Comparison of ENCODE assay signal across 25 mouse cellular contexts in genomic region chr3:99277973-99278580, GRCm38 (mm10). TPM values are rescaled to one million over a fixed set of nuclear protein-coding genes. Genes with fewer than 3 reads are reported as not detected.
DNase-seq lines count a peak whose midpoint lies in the region; ATAC-seq lines count a peak whose summit lies in the region.
"Had no signal": no experiment of that assay in that cellular context is flagged by ENCODE, and none has a peak within 500 bp of the region (broad histone marks: within the 10 kb centered on the region; RNA-seq: fewer than 3 reads in every experiment).

No protein-coding gene starts in this region.

- no peaks in the 10 kb centered on the region for H3K4me1 ChIP-seq in forebrain, embryonic 11.5 days (replicated peaks; ENCODE audit: control insufficient read depth, insufficient read depth, low read length)
- H3K4me1 ChIP-seq in forebrain, embryonic 15.5 days = no peaks in the 10 kb centered on the region
- no peaks in the 10 kb centered on the region; the same call in 1 of the 2 replicates for H3K4me1 ChIP-seq in midbrain, embryonic 11.5 days (ENCODE audit: control insufficient read depth, insufficient read depth, low read length)
- H3K4me1 ChIP-seq in midbrain, embryonic 16.5 days (ENCODE audit: control insufficient read depth, insufficient read depth, low read length) = no peaks in the 10 kb centered on the region
- H3K4me1 ChIP-seq: forebrain, embryonic 12.5 days; liver, embryonic 12.5 days had no signal

- 28% methylated on average over 12 of the region's 12 CpGs for WGBS in forebrain, embryonic 11.5 days
- 20% methylated on average over 12 of the region's 12 CpGs for WGBS in forebrain, embryonic 15.5 days
- WGBS in midbrain, embryonic 11.5 days = 50% methylated on average over 12 of the region's 12 CpGs
- WGBS in midbrain, embryonic 16.5 days = 40% methylated on average over 12 of the region's 12 CpGs

- no peak for DNase-seq in forebrain, embryonic 11.5 days (ENCODE audit: low spot score)
- peak; percentile 69 for DNase-seq in midbrain, embryonic 11.5 days (ENCODE audit: low spot score, missing footprints)
- peak; percentile 65 for DNase-seq in forelimb bud, embryonic 11.5 days (ENCODE audit: low read depth, low spot score)
- no peak for DNase-seq in cerebellum, adult 9-10 months
- DNase-seq: adrenal gland, postnatal 10 days; cerebellum, adult 11-12 months; cerebellum, postnatal 10 days; gastrocnemius, adult 2 months; heart, postnatal 14 days; kidney, adult 9 months; kidney, postnatal 10 days; liver, postnatal 0 days; lung, postnatal 36 days; thymus, adult 2 months; thymus, postnatal 36 days had no signal

- H3K9me3 ChIP-seq in forebrain, embryonic 11.5 days (ENCODE audit: control insufficient read depth, low read length) = no peaks in the 10 kb centered on the region
- H3K9me3 ChIP-seq in forebrain, embryonic 15.5 days = no peaks in the 10 kb centered on the region
- H3K9me3 ChIP-seq in midbrain, embryonic 11.5 days (ENCODE audit: control insufficient read depth, low read length) = no peaks in the 10 kb centered on the region
- no peaks in the 10 kb centered on the region for H3K9me3 ChIP-seq in midbrain, embryonic 16.5 days (replicated peaks; ENCODE audit: control insufficient read depth, low read length, poor library complexity, severe bottlenecking)
- H3K9me3 ChIP-seq: forebrain, embryonic 12.5 days; liver, embryonic 12.5 days had no signal

- no peaks in the 10 kb centered on the region for H3K27me3 ChIP-seq in forebrain, embryonic 11.5 days (ENCODE audit: control insufficient read depth, insufficient read depth, low read length)
- no peaks in the 10 kb centered on the region for H3K27me3 ChIP-seq in forebrain, embryonic 15.5 days
- H3K27me3 ChIP-seq in midbrain, embryonic 11.5 days (ENCODE audit: control insufficient read depth, insufficient read depth, low read length) = no peaks in the 10 kb centered on the region
- H3K27me3 ChIP-seq in midbrain, embryonic 16.5 days (ENCODE audit: control insufficient read depth, insufficient read depth, low read depth, low read length) = no peaks in the 10 kb centered on the region
- H3K27me3 ChIP-seq: liver, embryonic 12.5 days; Patski had no signal

- ATAC-seq in forebrain, embryonic 11.5 days (replicated peaks; ENCODE audit: low FRiP score) = 0 out of 2 replicates have a peak, but pooled peaks have one; percentile 7
- ATAC-seq in forebrain, embryonic 15.5 days (replicated peaks) = no peak
- ATAC-seq in midbrain, embryonic 11.5 days (ENCODE audit: low FRiP score) = no peak
- ATAC-seq in midbrain, embryonic 16.5 days = no peak
- ATAC-seq in CD4-positive, CD25-positive, alpha-beta regulatory T cell, adult 4 months = no peak
- ATAC-seq: hindbrain, postnatal 0 days; intestine, embryonic 16.5 days; liver, embryonic 12.5 days; liver, postnatal 0 days; Patski had no signal

- H3K27ac ChIP-seq in forebrain, embryonic 11.5 days (ENCODE audit: low read depth, low read length) = no peak overlapping the region
- no peak overlapping the region for H3K27ac ChIP-seq in forebrain, embryonic 15.5 days (replicated peaks)
- no peak overlapping the region for H3K27ac ChIP-seq in midbrain, embryonic 11.5 days (ENCODE audit: low read depth, low read length)
- no peak overlapping the region for H3K27ac ChIP-seq in midbrain, embryonic 16.5 days (ENCODE audit: low read length)
- H3K27ac ChIP-seq: forebrain, embryonic 12.5 days; gastrocnemius, adult 2 months; hindbrain, postnatal 0 days; liver, embryonic 12.5 days had no signal

- no peak overlapping the region for H3K4me2 ChIP-seq in forebrain, embryonic 11.5 days (ENCODE audit: low read depth, low read length, severe bottlenecking)
- H3K4me2 ChIP-seq in forebrain, embryonic 15.5 days (replicated peaks) = no peak overlapping the region
- H3K4me2 ChIP-seq in midbrain, embryonic 11.5 days = no peak overlapping the region
- H3K4me2 ChIP-seq in midbrain, embryonic 16.5 days (ENCODE audit: low read length) = no peak overlapping the region
- H3K4me2 ChIP-seq: forebrain, embryonic 12.5 days; liver, embryonic 12.5 days had no signal

- H3K4me3 ChIP-seq in forebrain, embryonic 11.5 days (ENCODE audit: low read depth, low read length) = no peak overlapping the region
- H3K4me3 ChIP-seq in forebrain, embryonic 15.5 days = no peak overlapping the region
- H3K4me3 ChIP-seq in midbrain, embryonic 11.5 days (ENCODE audit: low read depth, low read length) = no peak overlapping the region
- no peak overlapping the region for H3K4me3 ChIP-seq in midbrain, embryonic 16.5 days (ENCODE audit: low read depth, low read length)
- H3K4me3 ChIP-seq: erythroblast, embryonic 14.5 days; forebrain, embryonic 12.5 days; gastrocnemius, adult 2 months; liver, embryonic 12.5 days had no signal

- H3K36me3 ChIP-seq in forebrain, embryonic 11.5 days (ENCODE audit: control insufficient read depth, insufficient read depth, low read length) = no peaks in the 10 kb centered on the region
- no peaks in the 10 kb centered on the region for H3K36me3 ChIP-seq in forebrain, embryonic 15.5 days
- no peaks in the 10 kb centered on the region for H3K36me3 ChIP-seq in midbrain, embryonic 11.5 days (ENCODE audit: control insufficient read depth, insufficient read depth, low read length)
- no peaks in the 10 kb centered on the region for H3K36me3 ChIP-seq in midbrain, embryonic 16.5 days (ENCODE audit: control insufficient read depth, insufficient read depth, low read length)
- H3K36me3 ChIP-seq: forebrain, embryonic 12.5 days; liver, embryonic 12.5 days had no signal

- H3K9ac ChIP-seq in forebrain, embryonic 11.5 days (ENCODE audit: low read length) = no peak overlapping the region
- no peak overlapping the region for H3K9ac ChIP-seq in forebrain, embryonic 15.5 days (replicated peaks)
- H3K9ac ChIP-seq in midbrain, embryonic 11.5 days (ENCODE audit: low read length) = no peak overlapping the region
- no peak overlapping the region for H3K9ac ChIP-seq in midbrain, embryonic 16.5 days (ENCODE audit: low read depth, low read length)
- H3K9ac ChIP-seq: forebrain, embryonic 12.5 days; liver, embryonic 12.5 days; liver, postnatal 0 days had no signal

RNA-seq across cellular contexts. Expression of gene Tbx15, which starts 37.9 kb away (rescaled TPM):
- 3.2 and 3.8 TPM in 2 replicates for polyA plus RNA-seq in forebrain, embryonic 11.5 days (2014; fragmentation: Nextera tagmentation; extraction: Ambion mirVana)
- polyA plus RNA-seq in forebrain, embryonic 15.5 days (2015; fragmentation: Nextera tagmentation; extraction: Ambion mirVana) = 0.56 and 0.69 TPM in 2 replicates
- 1.6 and 1.8 TPM in 2 replicates for polyA plus RNA-seq in midbrain, embryonic 11.5 days (2014; fragmentation: Nextera tagmentation; extraction: Ambion mirVana)
- 0.45 and 0.68 TPM in 2 replicates for polyA plus RNA-seq in midbrain, embryonic 16.5 days (2015; fragmentation: Nextera tagmentation; extraction: Ambion mirVana)
- polyA plus RNA-seq in CD4-positive, CD25-positive, alpha-beta regulatory T cell, adult 4 months (2017; shearing (Covaris generic)) = not detected
- polyA plus RNA-seq: erythroblast, embryonic 14.5 days; large intestine, adult 2 months; liver, embryonic 12.5 days had no signal

Comparison
In these comparisons a context has a peak if more than half of its experiments do, and no peak if none do; other contexts are left out.
1. DNase-seq: peak in midbrain, embryonic 11.5 days (single experiment) and forelimb bud, embryonic 11.5 days (single experiment); none in forebrain, embryonic 11.5 days (single experiment) and cerebellum, adult 9-10 months (single experiment).